Mouse (Mus musculus) thymus, adult 2 months (tissue): ENCODE measurements at regions not wholly inside any gene's neighbourhood (a gene's known extent, or its start where the extent isn't known, plus 50 kb on each side); places are given as distances from the start of the nearest gene placed in this dataset.

Source experiments
- CTCF ChIP-seq: fragments of 200-500 bp; IDR thresholded peaks from 2 replicates; pipeline ENCODE4 v1.5.1; 2012; ENCODE audit warnings: mild to moderate bottlenecking, control low read depth, low read length, moderate library complexity, borderline replicate concordance; ENCODE audit not compliant: control insufficient read depth, poor library complexity, insufficient read depth; ENCODE audit errors: extremely low read depth
- POLR2A ChIP-seq: fragments of 200-500 bp; IDR thresholded peaks from 2 replicates; pipeline ENCODE4 v1.6.1; 2012; ENCODE audit warnings: mild to moderate bottlenecking, low read length, control low read depth, moderate library complexity; ENCODE audit not compliant: control insufficient read depth, poor library complexity, insufficient read depth; ENCODE audit errors: extremely low read depth

- TF ChIP-seq CTCF (no peak), POLR2A (no peak)
Observed at GRCm38 (mm10) chr13:115165981-115166380, 64.2 kb upstream of the Itga1 start.
